Mouse (Mus musculus) limb, embryonic 12.5 days (tissue): ENCODE data around the gene Rpl27. TPM values are rescaled to one million over a fixed set of nuclear protein-coding genes. Genes with fewer than 3 reads are reported as not detected.

Experiments used
- ATAC-seq: fragments of 200-750 bp; cut with Nextera tagmentation; 2 replicates; pipeline ENCODE4 v1.8.0; 2017; ENCODE audit warnings: low read depth, moderate TSS enrichment; ENCODE audit not compliant: insufficient number of reproducible peaks, insufficient read depth, low FRiP score, low TSS enrichment
- H3K27ac ChIP-seq: fragments of 300-500 bp; sonication (generic); 2 replicates; pipeline ENCODE4 v1.5.1; 2016; ENCODE audit warnings: mild to moderate bottlenecking, moderate library complexity
- H3K27me3 ChIP-seq: fragments of 300-500 bp; sonication (generic); 2 replicates; pipeline ENCODE4 v1.6.1; 2016; ENCODE audit warnings: mild to moderate bottlenecking, moderate library complexity
- H3K36me3 ChIP-seq: fragments of 300-500 bp; sonication (generic); 2 replicates; pipeline ENCODE4 v1.6.1; 2016; ENCODE audit warnings: mild to moderate bottlenecking, moderate library complexity
- H3K4me1 ChIP-seq: fragments of 300-500 bp; sonication (generic); replicated peaks from 2 replicates; pipeline ENCODE4 v1.6.1; 2016
- H3K4me2 ChIP-seq: fragments of 300-500 bp; sonication (generic); 2 replicates; pipeline ENCODE4 v1.6.1; 2016; ENCODE audit warnings: mild to moderate bottlenecking, moderate library complexity
- H3K4me3 ChIP-seq: fragments of 300-500 bp; sonication (generic); replicated peaks from 2 replicates; pipeline ENCODE4 v1.5.1; 2016; ENCODE audit warnings: mild to moderate bottlenecking
- H3K9ac ChIP-seq: fragments of 300-500 bp; sonication (generic); replicated peaks from 2 replicates; pipeline ENCODE4 v1.6.1; 2016; ENCODE audit warnings: mild to moderate bottlenecking, moderate library complexity
- H3K9me3 ChIP-seq: fragments of 300-500 bp; sonication (generic); 2 replicates; pipeline ENCODE4 v1.6.1; 2016; ENCODE audit warnings: mild to moderate bottlenecking, moderate library complexity
- WGBS: fragments of 180-500 bp; shearing (Covaris S2); methylation state at CpG from one replicate; pipeline ENCODE4 v1.1.7; 2016; 5-methylcytosine and 5-hydroxymethylcytosine counted together
- polyA plus RNA-seq: library from polyadenylated mRNA; unstranded; fragments of >200 nt; fragmentation: Nextera tagmentation; extraction: Ambion mirVana; gene quantifications from 2 replicates; pipeline ENCODE4 v1.2.1, GENCODE M21; 2016

Rpl27 gene
- polyA plus RNA-seq, result 382 and 394 TPM in 2 replicates

DNA sequence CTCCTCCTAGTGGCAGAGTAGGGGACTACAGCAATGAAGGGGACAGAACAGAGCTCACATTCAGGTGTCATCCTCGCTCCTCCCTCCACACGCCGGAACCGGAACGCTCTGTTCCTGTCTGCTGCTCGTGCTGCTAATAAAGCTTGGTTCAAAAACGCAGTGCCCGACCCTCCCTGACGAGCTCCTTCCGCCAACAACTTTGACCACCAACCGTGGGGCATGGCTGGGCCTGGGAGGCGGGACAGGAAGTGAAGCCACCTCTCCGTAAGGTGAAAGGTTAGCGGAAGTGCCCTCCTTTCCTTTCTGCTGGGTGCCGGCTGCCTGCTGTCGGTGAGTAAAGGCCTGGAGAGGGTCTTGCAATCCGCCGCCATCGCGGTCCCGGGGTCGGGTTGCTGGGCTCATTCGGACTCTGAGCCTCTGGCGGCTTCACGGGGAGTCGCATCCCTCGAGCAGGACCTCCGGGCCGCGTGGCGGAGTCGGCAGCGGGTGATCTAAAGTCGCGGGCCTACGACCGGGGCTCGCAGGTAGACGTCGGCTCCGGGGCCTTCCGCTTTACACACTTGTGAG lies at the start of gene Rpl27:
Gene Rpl27, plus strand, starts transcription at position 172 of the 567 bp plus-strand sequence.
- peaks cover 18% of the 10 kb centered on the region for H3K4me1 ChIP-seq
- under 1% methylated on average over 42 of the region's 42 CpGs for WGBS
- H3K4me3 ChIP-seq, result peak within 1 kb of the TSS; percentile 69
- H3K4me2 ChIP-seq, result peak within 1 kb of the TSS; percentile 92
- peak within 1 kb of the TSS; percentile 95 for H3K27ac ChIP-seq
- H3K9ac ChIP-seq, result peak within 1 kb of the TSS; percentile 85
- no peaks in the 10 kb centered on the region for H3K27me3 ChIP-seq
- no peaks in the 10 kb centered on the region for H3K9me3 ChIP-seq
- peak; percentile 97 for ATAC-seq
- H3K36me3 ChIP-seq, result peaks cover 32% of the 10 kb centered on the region

DNA sequence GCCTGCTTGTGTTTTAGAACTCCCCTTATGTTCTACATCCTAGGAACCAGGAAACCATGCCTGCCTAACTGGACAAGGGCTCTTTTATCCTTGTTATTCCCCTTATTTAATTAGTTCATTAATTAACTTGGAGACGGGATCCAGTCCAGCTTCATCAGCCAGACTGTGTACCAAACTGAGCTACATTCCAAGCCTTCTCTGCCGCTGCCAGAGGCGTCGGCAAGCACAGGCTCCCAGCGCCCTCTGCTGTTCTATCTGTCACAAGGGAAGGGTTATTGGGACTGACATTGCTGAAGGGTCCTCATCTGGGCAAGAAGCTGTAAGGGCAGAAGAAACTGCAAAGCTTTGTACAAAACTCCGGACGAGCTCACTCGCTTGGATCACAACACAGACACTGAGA lies 47.0 kb upstream of the Rpl27 start:
- Histone ChIP-seq H3K27me3 (no peaks in the 10 kb centered on the region), H3K4me3 (no peak overlapping the region), H3K27ac (no peak overlapping the region), H3K4me2 (no peak overlapping the region), H3K9ac (0 out of 2 replicates have a peak overlapping the region, but pooled peaks have one; percentile 2), H3K36me3 (no peaks in the 10 kb centered on the region), H3K4me1 (no peaks in the 10 kb centered on the region), H3K9me3 (no peaks in the 10 kb centered on the region)
- no peak for ATAC-seq
- WGBS, result 8% methylated on average over 8 of the region's 8 CpGs

DNA sequence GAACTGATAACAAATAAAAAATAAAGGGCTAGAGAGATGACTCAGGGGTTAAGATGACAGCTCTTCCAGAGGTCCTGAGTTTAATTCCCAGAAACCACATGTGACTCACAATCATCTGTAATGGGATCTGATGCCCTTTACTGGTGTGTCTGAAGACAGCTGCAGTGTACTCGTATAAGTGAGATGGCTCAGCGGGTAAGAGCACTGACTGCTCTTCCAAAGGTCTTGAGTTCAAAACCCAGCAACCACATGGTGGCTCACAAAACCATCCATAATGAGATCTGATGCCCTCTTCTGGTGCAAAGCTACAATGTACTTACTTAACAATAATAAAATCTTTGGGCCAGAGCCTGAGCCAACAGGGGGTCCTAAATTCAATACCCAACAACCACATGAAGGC lies 26.8 kb upstream of the Rpl27 start:
- H3K27me3 ChIP-seq, result no peaks in the 10 kb centered on the region
- H3K27ac ChIP-seq, result no peak overlapping the region
- peaks cover 38% of the 10 kb centered on the region for H3K36me3 ChIP-seq
- H3K4me3 ChIP-seq, result no peak overlapping the region
- H3K4me2 ChIP-seq, result no peak overlapping the region
- peaks cover 8% of the 10 kb centered on the region for H3K4me1 ChIP-seq
- no peak for ATAC-seq
- H3K9me3 ChIP-seq, result no peaks in the 10 kb centered on the region
- 96% methylated on average over 2 of the region's 2 CpGs for WGBS
- no peak overlapping the region for H3K9ac ChIP-seq

DNA sequence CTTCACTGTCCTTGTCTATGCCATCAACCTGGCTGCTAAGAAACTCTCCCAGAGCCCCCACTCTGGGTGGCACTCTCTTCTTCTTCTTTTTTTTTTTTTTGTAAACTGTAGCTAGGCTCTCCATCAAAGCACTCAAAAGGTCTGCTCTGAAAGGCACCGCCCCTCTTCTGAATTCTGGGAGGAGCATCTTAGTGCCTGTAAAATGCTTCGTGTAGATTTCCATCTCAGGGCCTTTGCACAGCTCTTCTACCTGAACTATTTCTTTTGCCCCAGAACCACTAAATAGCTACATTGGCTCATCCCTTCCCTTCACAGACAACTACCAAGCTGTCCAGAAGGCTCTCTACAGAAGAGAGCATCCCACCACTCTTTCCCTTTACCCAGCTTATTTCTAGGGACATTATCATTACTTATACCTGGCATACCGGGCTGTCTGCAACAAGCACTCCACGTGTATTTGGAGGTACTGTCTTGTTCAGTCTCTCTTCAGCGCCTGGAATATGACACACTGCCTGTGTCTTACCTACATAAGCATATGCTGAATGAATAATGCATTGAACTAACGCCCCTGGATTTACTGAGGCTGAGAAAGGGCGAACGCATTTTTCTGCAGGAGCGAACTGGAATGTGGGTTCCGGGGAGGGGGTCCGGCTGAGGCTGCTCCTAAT lies 25.5 kb upstream of the Rpl27 start:
- WGBS, result 3% methylated on average over 11 of the region's 11 CpGs
- peak overlapping the region; percentile 83 for H3K4me2 ChIP-seq
- ATAC-seq, result 0 out of 2 replicates have a peak, but pooled peaks have one; percentile 34

DNA sequence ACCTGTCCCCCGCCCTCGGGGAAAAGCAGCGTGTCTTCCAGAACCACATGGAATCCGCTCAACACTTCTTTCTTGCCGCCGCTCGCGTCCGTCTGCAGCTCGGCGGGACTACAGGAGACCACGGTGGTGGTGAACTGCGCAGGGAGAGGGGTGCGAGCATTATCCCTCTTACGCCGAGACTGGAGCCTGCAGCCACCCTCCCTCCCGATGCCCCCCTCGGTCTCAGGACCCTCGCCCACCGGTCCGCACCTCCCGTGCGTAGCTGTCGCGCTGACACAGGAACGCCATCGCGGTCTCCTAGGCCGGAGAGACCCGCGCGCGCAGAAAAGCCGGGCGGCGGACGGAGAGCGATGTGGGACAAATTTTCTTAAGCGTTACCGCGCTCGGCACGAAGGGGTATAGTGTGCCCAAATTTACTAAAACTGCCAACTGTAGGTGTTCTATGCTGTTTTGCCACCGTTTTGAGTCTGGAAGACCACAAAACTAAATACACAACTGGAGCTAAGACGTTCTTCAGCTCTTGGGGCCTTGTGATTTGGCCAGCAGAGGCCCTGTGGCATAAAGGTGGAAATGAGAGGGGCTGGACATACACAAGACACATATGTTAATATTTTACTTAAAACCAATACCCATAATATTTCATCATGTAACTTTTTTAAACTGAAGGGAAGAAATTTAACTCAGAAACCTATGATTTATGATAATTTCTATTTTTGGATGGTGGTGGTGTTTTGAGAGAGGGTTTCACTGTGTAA lies 24.8 kb upstream of the Rpl27 start, which contains the start of gene Aarsd1:
Gene Aarsd1, minus strand, starts transcription at position 515 of the 755 bp plus-strand sequence.
- Histone ChIP-seq H3K9me3 (no peaks in the 10 kb centered on the region), H3K9ac (peak within 1 kb of the TSS; percentile 85), H3K4me3 (peak within 1 kb of the TSS; percentile 86), H3K36me3 (peaks cover 18% of the 10 kb centered on the region), H3K27me3 (no peaks in the 10 kb centered on the region), H3K4me2 (peak within 1 kb of the TSS; percentile 83), H3K27ac (peak within 1 kb of the TSS; percentile 79), H3K4me1 (peaks cover 8% of the 10 kb centered on the region)
- WGBS, result under 1% methylated on average over 45 of the region's 45 CpGs
- peak; percentile 58; the same call in 1 of the 2 replicates for ATAC-seq

More for the DNA sequence above, 25.5 kb upstream of the Rpl27 start:
- Histone ChIP-seq H3K36me3 (peaks cover 25% of the 10 kb centered on the region), H3K27me3 (no peaks in the 10 kb centered on the region), H3K9ac (peak overlapping the region; percentile 85), H3K4me3 (peak overlapping the region; percentile 86), H3K4me1 (peaks cover 8% of the 10 kb centered on the region), H3K27ac (peak overlapping the region; percentile 79), H3K9me3 (no peaks in the 10 kb centered on the region)

DNA sequence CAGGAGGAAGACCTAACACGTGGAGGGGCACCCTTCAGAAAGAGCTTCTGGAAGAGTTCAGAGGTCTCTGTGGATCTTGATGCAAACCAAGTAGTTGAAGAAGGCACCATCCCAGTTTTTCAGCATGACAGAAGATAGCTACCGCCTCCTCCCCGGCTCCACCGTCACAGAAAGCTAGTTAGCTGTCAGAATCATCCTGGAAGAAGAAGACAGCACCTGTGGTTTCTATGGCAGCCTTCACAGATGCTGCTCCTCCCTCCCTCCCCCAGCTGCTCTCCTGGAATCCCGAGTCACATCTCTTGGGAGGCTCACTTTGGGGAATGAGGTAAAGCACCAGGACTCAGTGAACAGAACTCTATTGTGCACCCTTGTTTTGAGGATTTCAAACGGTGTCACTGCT lies 23.1 kb upstream of the Rpl27 start:
- 59% methylated on average over 6 of the region's 6 CpGs for WGBS
- ATAC-seq, result no peak
- Histone ChIP-seq H3K27me3 (no peaks in the 10 kb centered on the region), H3K36me3 (peaks cover 2% of the 10 kb centered on the region; the same call in 1 of the 2 replicates), H3K9me3 (no peaks in the 10 kb centered on the region), H3K4me2 (no peak overlapping the region), H3K4me1 (peaks cover 13% of the 10 kb centered on the region), H3K9ac (no peak overlapping the region), H3K4me3 (no peak overlapping the region), H3K27ac (no peak overlapping the region)

DNA sequence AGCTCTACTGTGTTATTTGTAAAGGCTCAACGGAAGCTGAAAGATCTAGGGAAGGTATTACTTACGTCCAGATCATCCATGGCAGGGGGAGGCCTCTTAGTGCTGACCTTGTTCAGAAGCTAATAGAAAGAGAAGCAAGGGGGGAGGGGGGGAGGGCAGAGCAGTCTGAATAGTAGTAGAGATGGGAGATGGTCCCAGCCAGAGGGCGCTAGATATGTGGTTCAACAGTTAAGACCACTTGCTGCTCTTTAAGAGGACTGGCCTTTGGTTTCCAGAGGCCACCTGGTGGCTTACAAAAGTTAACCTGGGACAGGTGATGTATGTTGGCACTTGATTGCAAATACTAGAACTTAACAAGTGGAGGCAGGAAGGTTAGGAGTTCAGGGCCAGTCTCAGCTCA lies 22.5 kb upstream of the Rpl27 start:
- no peaks in the 10 kb centered on the region for H3K36me3 ChIP-seq
- no peaks in the 10 kb centered on the region for H3K27me3 ChIP-seq
- no peaks in the 10 kb centered on the region for H3K9me3 ChIP-seq
- no peak for ATAC-seq
- H3K9ac ChIP-seq, result no peak overlapping the region
- peaks cover 17% of the 10 kb centered on the region for H3K4me1 ChIP-seq
- no peak overlapping the region for H3K4me2 ChIP-seq
- no peak overlapping the region for H3K27ac ChIP-seq
- H3K4me3 ChIP-seq, result no peak overlapping the region
- WGBS, result 24% methylated on average over 3 of the region's 3 CpGs

DNA sequence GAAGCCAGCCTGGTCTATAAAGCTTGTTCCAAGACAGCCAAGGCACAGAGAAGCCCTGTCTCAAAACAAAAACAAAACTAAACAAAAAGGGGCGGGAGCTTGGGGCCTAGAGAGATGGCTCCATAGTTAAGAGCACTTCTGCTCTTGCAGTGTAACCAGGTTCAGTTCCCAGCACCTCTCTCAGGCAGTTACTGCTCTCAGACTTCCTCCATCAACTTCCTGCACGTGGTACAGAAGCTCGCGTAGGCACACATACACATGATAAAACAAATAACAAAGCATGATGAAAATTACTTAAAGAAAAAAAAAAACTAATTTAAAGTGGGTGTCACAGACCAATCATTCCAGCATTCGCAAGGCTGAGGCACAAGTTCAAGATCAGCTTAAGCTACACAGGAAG lies 21.9 kb upstream of the Rpl27 start:
- Histone ChIP-seq H3K9me3 (no peaks in the 10 kb centered on the region), H3K9ac (no peak overlapping the region), H3K4me1 (peaks cover 17% of the 10 kb centered on the region), H3K36me3 (no peaks in the 10 kb centered on the region), H3K27me3 (no peaks in the 10 kb centered on the region), H3K4me3 (no peak overlapping the region), H3K27ac (no peak overlapping the region), H3K4me2 (no peak overlapping the region)
- ATAC-seq, result no peak
- 89% methylated on average over 5 of the region's 5 CpGs for WGBS

DNA sequence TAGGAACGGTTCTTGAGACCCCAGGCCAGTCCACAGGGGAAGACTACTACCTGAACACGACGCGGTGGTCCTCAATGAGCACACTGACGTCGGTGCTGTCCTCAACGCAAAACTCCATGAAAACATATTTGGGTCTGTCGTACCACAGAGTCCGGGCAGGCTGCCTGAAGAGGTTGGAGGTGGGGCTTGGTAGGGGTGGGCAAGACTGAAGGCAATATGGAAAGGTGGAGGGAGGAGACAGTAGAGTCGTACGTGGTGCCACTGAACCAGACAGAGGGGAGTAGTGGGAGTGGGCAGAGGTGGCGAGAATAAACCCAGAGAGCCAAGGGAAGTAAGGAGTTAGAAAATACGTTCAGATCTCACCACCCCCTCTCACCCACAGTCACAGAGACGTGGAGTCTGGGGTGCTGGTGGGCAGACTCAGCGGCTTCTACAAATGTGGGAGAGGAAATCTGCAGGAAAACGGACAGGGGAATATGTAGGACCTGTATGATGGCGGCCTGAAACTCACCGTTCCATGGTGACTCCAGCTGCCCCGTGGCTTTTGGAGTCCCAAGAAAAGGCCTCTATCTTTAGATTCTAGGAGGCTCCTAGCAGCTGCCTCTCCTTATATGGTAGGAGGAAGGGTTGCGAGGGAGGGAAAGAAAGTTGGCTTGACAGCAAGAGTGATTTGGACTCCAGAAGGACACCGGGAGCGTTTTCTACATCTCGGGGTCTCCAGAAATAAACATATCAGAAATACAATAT lies 17.8 kb upstream of the Rpl27 start, which contains the start of gene Gm27029:
Gene Gm27029, minus strand, starts transcription at position 692 of the 747 bp plus-strand sequence.
- peak; percentile 72; the same call in 1 of the 2 replicates for ATAC-seq
- Histone ChIP-seq H3K9me3 (no peaks in the 10 kb centered on the region), H3K36me3 (no peaks in the 10 kb centered on the region), H3K4me2 (peak within 1 kb of the TSS; percentile 95), H3K4me3 (peak within 1 kb of the TSS; percentile 97), H3K9ac (peak within 1 kb of the TSS; percentile 78), H3K4me1 (peaks cover 29% of the 10 kb centered on the region), H3K27me3 (no peaks in the 10 kb centered on the region), H3K27ac (peak within 1 kb of the TSS; percentile 70)
- 4% methylated on average over 23 of the region's 23 CpGs for WGBS

DNA sequence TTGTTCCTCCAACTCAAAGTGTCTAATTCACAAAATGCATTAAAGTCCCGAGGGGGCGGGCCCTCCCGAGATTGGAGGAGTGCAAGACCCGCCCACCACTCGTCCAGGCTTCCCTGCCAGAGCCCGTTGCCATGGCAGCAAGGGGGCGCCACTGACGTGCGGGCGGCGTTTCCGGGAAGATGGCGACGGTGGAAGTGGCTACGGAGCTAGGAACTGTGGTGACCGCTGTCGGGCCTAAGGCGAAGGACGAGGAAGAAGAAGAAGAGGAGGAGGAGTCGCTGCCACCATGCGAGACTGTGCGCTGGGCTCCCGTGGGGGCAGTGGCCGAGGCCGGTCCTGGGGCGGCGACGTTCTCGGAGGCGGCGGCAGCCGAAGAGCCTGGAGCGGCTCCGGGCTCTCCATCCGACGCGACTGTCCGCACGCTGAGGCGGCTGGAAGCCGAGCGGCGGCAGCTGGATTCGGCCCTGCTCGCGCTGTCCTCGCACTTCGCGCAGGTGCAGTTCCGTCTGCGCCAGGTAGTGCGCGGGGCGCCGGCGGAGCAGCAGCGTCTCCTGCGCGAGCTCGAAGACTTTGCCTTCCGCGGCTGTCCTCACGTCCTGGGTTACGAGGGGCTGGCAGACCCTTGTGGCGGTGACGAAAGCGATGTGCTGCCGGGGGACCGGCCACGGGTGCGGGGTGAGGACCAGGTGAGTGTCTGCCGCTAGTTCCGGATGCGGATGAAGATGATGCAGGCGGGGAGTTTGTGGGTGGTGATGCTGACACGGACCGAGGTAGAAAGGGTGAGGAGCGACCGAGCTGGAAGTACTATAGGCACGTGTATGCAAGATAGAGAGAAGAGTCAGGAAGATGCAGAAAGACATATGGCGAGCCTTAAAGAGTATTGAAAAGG lies 16.9 kb upstream of the Rpl27 start, which contains the start of the genes Rundc1 and Ptges3l:
Gene Rundc1, plus strand, starts transcription at position 161 of the 889 bp plus-strand sequence.
Gene Ptges3l, minus strand, starts transcription at position 409 of the 889 bp plus-strand sequence.
- peak within 1 kb of the TSS; percentile 97 for H3K4me3 ChIP-seq
- H3K4me1 ChIP-seq, result peaks cover 29% of the 10 kb centered on the region
- H3K27me3 ChIP-seq, result no peaks in the 10 kb centered on the region
- H3K9ac ChIP-seq, result peak within 1 kb of the TSS; percentile 78
- no peaks in the 10 kb centered on the region for H3K9me3 ChIP-seq
- H3K27ac ChIP-seq, result peak within 1 kb of the TSS; percentile 70
- peak; percentile 94 for ATAC-seq
- H3K36me3 ChIP-seq, result peaks cover 9% of the 10 kb centered on the region
- peak within 1 kb of the TSS; percentile 95 for H3K4me2 ChIP-seq
- under 1% methylated on average over 81 of the region's 81 CpGs for WGBS
